In genomic region chr9:57718408-57718807, GRCm38 (mm10) we compare ENCODE assay signal across 25 mouse cellular contexts. TPM values are rescaled to one million over a fixed set of nuclear protein-coding genes. Genes with fewer than 3 reads are reported as not detected.
DNase-seq lines count a peak whose midpoint lies in the region; ATAC-seq and TF ChIP-seq lines count a peak whose summit lies in the region.
"Had no signal": no experiment of that assay in that cellular context is flagged by ENCODE, and none has a peak within 500 bp of the region (broad histone marks: within the 10 kb centered on the region; RNA-seq: fewer than 3 reads in every experiment).

No protein-coding gene starts in this region.

- 63% methylated on average over 7 of the region's 7 CpGs for WGBS in hindbrain, postnatal 0 days
- WGBS in hindbrain, embryonic 12.5 days, result 83% methylated on average over 7 of the region's 7 CpGs

- TF ChIP-seq CTCF in hindbrain, postnatal 0 days (IDR thresholded peaks at IDR 0.05; ENCODE audit: low read depth), result no peak
- TF ChIP-seq CTCF in layer of hippocampus, adult 2 months (conservative IDR thresholded peaks at IDR 0.05), result no peak

- ATAC-seq in hindbrain, postnatal 0 days, result no peak
- no peak for ATAC-seq in hindbrain, embryonic 12.5 days (ENCODE audit: low FRiP score)
- ATAC-seq: activated CD4-positive, CD25-positive, alpha-beta regulatory T cell, adult 4 months; liver, embryonic 12.5 days; midbrain, embryonic 13.5 days had no signal

- no peak overlapping the region for H3K27ac ChIP-seq in hindbrain, postnatal 0 days
- H3K27ac ChIP-seq in hindbrain, embryonic 12.5 days, result no peak overlapping the region
- no peak overlapping the region; the same call in 1 of the 2 replicates for H3K27ac ChIP-seq in layer of hippocampus, adult 2 months
- H3K27ac ChIP-seq: forebrain, embryonic 10.5 days; heart, adult 2 months; heart, embryonic 15.5 days; hindbrain, embryonic 10.5 days; liver, embryonic 12.5 days; midbrain, embryonic 13.5 days; neural tube, embryonic 15.5 days had no signal

- H3K9me3 ChIP-seq in hindbrain, postnatal 0 days (ENCODE audit: low read length), result no peaks in the 10 kb centered on the region
- no peaks in the 10 kb centered on the region for H3K9me3 ChIP-seq in hindbrain, embryonic 12.5 days (replicated peaks)
- H3K9me3 ChIP-seq: forebrain, embryonic 10.5 days; heart, embryonic 15.5 days; hindbrain, embryonic 10.5 days; liver, embryonic 12.5 days; midbrain, embryonic 13.5 days; neural tube, embryonic 15.5 days had no signal

- H3K36me3 ChIP-seq in hindbrain, postnatal 0 days (ENCODE audit: insufficient read depth, low read length), result peaks cover 35% of the 10 kb centered on the region
- H3K36me3 ChIP-seq in hindbrain, embryonic 12.5 days, result peaks cover 67% of the 10 kb centered on the region

- no peak overlapping the region for H3K4me3 ChIP-seq in hindbrain, postnatal 0 days (ENCODE audit: low read length)
- no peak overlapping the region for H3K4me3 ChIP-seq in hindbrain, embryonic 12.5 days
- H3K4me3 ChIP-seq in layer of hippocampus, adult 2 months, result no peak overlapping the region
- H3K4me3 ChIP-seq: forebrain, embryonic 10.5 days; heart, adult 2 months; heart, embryonic 15.5 days; hindbrain, embryonic 10.5 days; liver, embryonic 12.5 days; midbrain, embryonic 13.5 days; neural tube, embryonic 15.5 days had no signal

- no peaks in the 10 kb centered on the region for H3K27me3 ChIP-seq in hindbrain, postnatal 0 days (ENCODE audit: insufficient read depth, low read length)
- no peaks in the 10 kb centered on the region for H3K27me3 ChIP-seq in hindbrain, embryonic 12.5 days
- H3K27me3 ChIP-seq: heart, embryonic 15.5 days; liver, embryonic 12.5 days; midbrain, embryonic 13.5 days; neural tube, embryonic 15.5 days had no signal

- no peaks in the 10 kb centered on the region for H3K4me1 ChIP-seq in hindbrain, postnatal 0 days (ENCODE audit: insufficient read depth, low read length)
- no peaks in the 10 kb centered on the region for H3K4me1 ChIP-seq in hindbrain, embryonic 12.5 days
- H3K4me1 ChIP-seq: forebrain, embryonic 10.5 days; hindbrain, embryonic 10.5 days; midbrain, embryonic 13.5 days had no signal

- peak; percentile 24 for DNase-seq in hindbrain, postnatal 0 days (ENCODE audit: low spot score)
- DNase-seq in retina, postnatal 1 day, result peak; percentile 17
- no peak for DNase-seq in retina, embryonic 14.5 days (ENCODE audit: low spot score)
- peak; percentile 21 to 48 for DNase-seq in cerebellum, postnatal 10 days
- no peak for DNase-seq in urinary bladder, postnatal 25 days (ENCODE audit: low spot score)
- no peak for DNase-seq in layer of hippocampus, adult 2 months (ENCODE audit: low spot score in 2 of 2)
- DNase-seq: heart, adult 2 months; kidney, postnatal 10 days; lung, embryonic 14.5 days; right cerebral cortex, postnatal 4 days; thymus, postnatal 36 days had no signal

- H3K9ac ChIP-seq in hindbrain, postnatal 0 days (replicated peaks; ENCODE audit: low read length), result no peak overlapping the region
- H3K9ac ChIP-seq in hindbrain, embryonic 12.5 days, result no peak overlapping the region
- H3K9ac ChIP-seq: heart, embryonic 15.5 days; liver, embryonic 12.5 days; lung, embryonic 14.5 days; midbrain, embryonic 13.5 days; neural tube, embryonic 15.5 days had no signal

- H3K4me2 ChIP-seq in hindbrain, postnatal 0 days (ENCODE audit: low read depth, low read length), result no peak overlapping the region
- H3K4me2 ChIP-seq in hindbrain, embryonic 12.5 days (replicated peaks), result no peak overlapping the region
- H3K4me2 ChIP-seq: heart, embryonic 15.5 days; liver, embryonic 12.5 days; lung, embryonic 14.5 days; midbrain, embryonic 13.5 days; neural tube, embryonic 15.5 days had no signal

RNA-seq across cellular contexts. Expression of gene Edc3, which starts 10.1 kb away (rescaled TPM):
- total RNA-seq in hindbrain, postnatal 0 days (2014; rRNA removed), result 10.2 and 10.3 TPM in 2 replicates
- 23.2 and 25.4 TPM in 2 replicates for polyA plus RNA-seq in hindbrain, postnatal 0 days (2015; fragmentation: Nextera tagmentation; extraction: Ambion mirVana)
- polyA plus RNA-seq in hindbrain, embryonic 12.5 days (2016; fragmentation: Nextera tagmentation; extraction: Ambion mirVana), result 39.4 and 40.3 TPM in 2 replicates
- total RNA-seq in layer of hippocampus, adult 2 months (2021), result 10 to 100 TPM; 13.2 to 14.1 TPM

RNA-seq across cellular contexts. Expression of gene Cyp1a1, which starts 30.7 kb away (rescaled TPM):
- total RNA-seq in hindbrain, postnatal 0 days (2014; rRNA removed), result 0.05 and 0.07 TPM in 2 replicates
- polyA plus RNA-seq in hindbrain, postnatal 0 days (2015; fragmentation: Nextera tagmentation; extraction: Ambion mirVana), result 0.10 and 0.24 TPM in 2 replicates
- polyA plus RNA-seq in hindbrain, embryonic 12.5 days (2016; fragmentation: Nextera tagmentation; extraction: Ambion mirVana), result 0.12 TPM in 1 of 2 replicates, not detected in the other
- total RNA-seq in layer of hippocampus, adult 2 months (2021), result under 1 TPM in 1 of 2 experiments, not detected in 1; 0.12 TPM
- polyA plus RNA-seq: activated CD4-positive, CD25-positive, alpha-beta regulatory T cell, adult 4 months; heart, embryonic 15.5 days; hindbrain, embryonic 10.5 days; intestine, embryonic 14.5 days; lung, embryonic 14.5 days; midbrain, embryonic 13.5 days had no signal

RNA-seq across cellular contexts. Expression of gene Cyp1a2, which starts 34.9 kb away (rescaled TPM):
- not detected in 2 replicates for total RNA-seq in hindbrain, postnatal 0 days (2014; rRNA removed)
- not detected in 2 replicates for polyA plus RNA-seq in hindbrain, postnatal 0 days (2015; fragmentation: Nextera tagmentation; extraction: Ambion mirVana)
- not detected in 2 replicates for polyA plus RNA-seq in hindbrain, embryonic 12.5 days (2016; fragmentation: Nextera tagmentation; extraction: Ambion mirVana)
- total RNA-seq in layer of hippocampus, adult 2 months (2021), result not detected
- total RNA-seq: gastrocnemius, adult 8-10 months; heart, adult 2 months; layer of hippocampus, postnatal 10 days; left cerebral cortex, postnatal 25 days had no signal
- polyA plus RNA-seq: activated CD4-positive, CD25-positive, alpha-beta regulatory T cell, adult 4 months; C2C12; embryonic facial prominence, embryonic 14.5 days; forebrain, embryonic 10.5 days; heart, adult 2 months; heart, embryonic 15.5 days; hindbrain, embryonic 10.5 days; intestine, embryonic 14.5 days; liver, embryonic 12.5 days; lung, embryonic 14.5 days; midbrain, embryonic 13.5 days; neural tube, embryonic 15.5 days had no signal

RNA-seq across cellular contexts. Expression of gene Clk3, which starts 47.3 kb away (rescaled TPM):
- 76.3 and 83.7 TPM in 2 replicates for total RNA-seq in hindbrain, postnatal 0 days (2014; rRNA removed)
- 48.8 and 52.7 TPM in 2 replicates for polyA plus RNA-seq in hindbrain, postnatal 0 days (2015; fragmentation: Nextera tagmentation; extraction: Ambion mirVana)
- 81.8 and 82.5 TPM in 2 replicates for polyA plus RNA-seq in hindbrain, embryonic 12.5 days (2016; fragmentation: Nextera tagmentation; extraction: Ambion mirVana)
- total RNA-seq in layer of hippocampus, adult 2 months (2021), result 10 to 100 TPM; 80.2 to 83.4 TPM

Comparison
In these comparisons a context has a peak if more than half of its experiments do, and no peak if none do; other contexts are left out.
1. DNase-seq: peak in hindbrain, postnatal 0 days (single experiment), retina, postnatal 1 day (single experiment) and cerebellum, postnatal 10 days (2 of 2); none in retina, embryonic 14.5 days (single experiment), urinary bladder, postnatal 25 days (single experiment) and layer of hippocampus, adult 2 months (0 of 2).